Mouse (Mus musculus) heart, embryonic 12.5 days (tissue): ENCODE data around the gene Nav1. TPM values are rescaled to one million over a fixed set of nuclear protein-coding genes. Genes with fewer than 3 reads are reported as not detected.

Experiments used
- ATAC-seq: fragments of 200-750 bp; cut with Nextera tagmentation; 2 replicates; pipeline ENCODE4 v1.8.0; 2017; ENCODE audit warnings: moderate TSS enrichment, moderate library complexity; ENCODE audit not compliant: insufficient number of reproducible peaks, low FRiP score
- H3K27ac ChIP-seq: fragments of 300-500 bp; sonication (generic); 2 replicates; pipeline ENCODE4 v1.5.1; 2016; ENCODE audit warnings: mild to moderate bottlenecking, moderate library complexity; ENCODE audit not compliant: poor library complexity, severe bottlenecking
- H3K27me3 ChIP-seq: fragments of 300-500 bp; sonication (generic); replicated peaks from 2 replicates; pipeline ENCODE4 v1.6.1; 2016; ENCODE audit warnings: mild to moderate bottlenecking, moderate library complexity
- H3K36me3 ChIP-seq: fragments of 300-500 bp; sonication (generic); 2 replicates; pipeline ENCODE4 v1.6.1; 2016; ENCODE audit warnings: mild to moderate bottlenecking, moderate library complexity
- H3K4me1 ChIP-seq: fragments of 300-500 bp; sonication (generic); replicated peaks from 2 replicates; pipeline ENCODE4 v1.6.1; 2016; ENCODE audit warnings: mild to moderate bottlenecking
- H3K4me2 ChIP-seq: fragments of 300-500 bp; sonication (generic); 2 replicates; pipeline ENCODE4 v1.6.1; 2016; ENCODE audit warnings: mild to moderate bottlenecking, moderate library complexity
- H3K4me3 ChIP-seq: fragments of 300-500 bp; sonication (generic); 2 replicates; pipeline ENCODE4 v1.5.1; 2016; ENCODE audit warnings: mild to moderate bottlenecking
- H3K9ac ChIP-seq: fragments of 300-500 bp; sonication (generic); 2 replicates; pipeline ENCODE4 v1.6.1; 2016; ENCODE audit warnings: mild to moderate bottlenecking, moderate library complexity
- H3K9me3 ChIP-seq: fragments of 300-500 bp; sonication (generic); replicated peaks from 2 replicates; pipeline ENCODE4 v1.6.1; 2016; ENCODE audit warnings: mild to moderate bottlenecking, moderate library complexity
- WGBS: fragments of 180-500 bp; shearing (Covaris S2); methylation state at CpG from one replicate; pipeline ENCODE4 v1.1.7; 2016; 5-methylcytosine and 5-hydroxymethylcytosine counted together
- polyA plus RNA-seq: library from polyadenylated mRNA; unstranded; fragments of >200 nt; fragmentation: Nextera tagmentation; extraction: Ambion mirVana; gene quantifications from 2 replicates; pipeline ENCODE4 v1.2.1, GENCODE M21; 2016

Gene Nav1
- polyA plus RNA-seq, 1 experiment from 2014 or later, result 38.9 TPM

- peaks cover 33% of the 10 kb centered on the region for H3K4me1 ChIP-seq
- no peak overlapping the region for H3K9ac ChIP-seq
- H3K36me3 ChIP-seq, result no peaks in the 10 kb centered on the region
- no peak for ATAC-seq
- no peaks in the 10 kb centered on the region for H3K9me3 ChIP-seq
- H3K27me3 ChIP-seq, result no peaks in the 10 kb centered on the region
- no peak overlapping the region for H3K4me2 ChIP-seq
- H3K4me3 ChIP-seq, result no peak overlapping the region
- no peak overlapping the region for H3K27ac ChIP-seq
- WGBS, result 64% methylated on average over 3 of the region's 3 CpGs
These were observed 10.2 kb upstream of the Nav1 start for GRCm38 (mm10) chr1:135617344-135617743.

DNA sequence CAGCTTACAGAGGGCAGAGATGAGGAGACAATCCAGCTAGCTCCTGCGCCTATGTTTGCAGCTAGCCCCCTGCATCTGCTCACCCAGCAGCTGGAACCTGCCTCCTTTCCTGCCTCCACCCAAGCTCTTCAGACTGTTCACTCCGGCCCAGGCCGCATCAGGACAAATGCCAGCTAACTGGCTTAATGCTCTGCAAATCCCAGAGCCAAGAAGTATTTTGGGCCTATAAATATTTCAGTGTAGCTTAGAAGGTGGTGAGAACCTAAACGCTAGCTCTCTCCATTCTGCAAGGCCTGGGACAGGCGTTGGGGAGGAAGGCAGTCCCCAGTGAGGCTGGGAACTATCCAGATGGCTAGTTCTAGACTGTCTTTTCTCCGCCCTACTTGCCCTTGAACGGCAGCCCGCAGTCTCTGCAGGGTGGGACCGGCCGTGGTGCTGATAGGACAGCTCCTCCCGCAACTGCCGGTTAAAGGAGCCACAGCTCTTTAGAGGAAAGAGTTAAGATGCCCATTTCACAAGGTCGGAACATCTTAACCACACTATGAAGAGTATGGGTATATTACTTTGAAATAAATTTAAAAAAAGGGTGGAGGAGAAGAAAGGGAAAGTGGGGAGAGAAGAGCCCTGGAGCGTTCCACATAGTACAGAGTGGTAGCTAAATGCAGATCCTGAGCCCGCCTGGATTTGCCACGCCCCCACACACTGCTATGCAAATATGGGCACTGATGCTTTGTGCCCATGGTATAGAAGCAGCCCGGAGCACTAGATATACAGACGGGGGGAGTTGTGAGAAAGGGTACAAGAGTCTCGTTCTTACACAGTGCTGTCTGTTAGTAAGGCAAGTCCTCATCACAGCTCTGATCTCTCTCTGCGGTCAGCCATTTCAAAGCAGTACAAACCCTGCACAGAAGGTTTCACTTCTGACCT, 8.9 kb upstream of the Nav1 start:
- Histone ChIP-seq H3K9ac (no peak overlapping the region), H3K27ac (no peak overlapping the region), H3K4me1 (peaks cover 26% of the 10 kb centered on the region), H3K36me3 (no peaks in the 10 kb centered on the region), H3K27me3 (no peaks in the 10 kb centered on the region), H3K4me2 (peak overlapping the region; percentile 30; the same call in 1 of the 2 replicates), H3K4me3 (no peak overlapping the region), H3K9me3 (no peaks in the 10 kb centered on the region)
- ATAC-seq, result peak; percentile 38; the same call in 1 of the 2 replicates
- 17% methylated on average over 20 of the region's 20 CpGs for WGBS

DNA sequence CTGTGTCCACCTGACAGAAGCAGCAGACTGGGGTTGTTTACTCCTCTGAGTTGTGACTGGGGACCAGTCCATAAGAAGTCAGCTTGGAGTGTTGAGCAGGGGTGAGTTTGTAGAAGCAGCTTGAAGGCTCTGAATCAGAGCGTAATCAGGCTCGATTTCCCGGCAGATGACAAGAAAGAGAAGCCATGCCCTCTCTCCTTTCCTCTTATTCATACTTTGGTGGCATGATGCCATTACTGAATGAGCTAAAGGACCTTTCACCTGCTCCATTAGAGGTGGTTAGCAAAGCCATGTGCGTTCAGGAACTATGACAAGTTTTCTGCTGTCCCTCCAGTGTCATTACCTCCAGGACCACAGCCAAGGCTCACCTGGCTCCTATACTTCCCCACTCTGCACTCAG, 2.5 kb upstream of the Nav1 start:
- H3K27ac ChIP-seq, result no peak overlapping the region
- ATAC-seq, result no peak
- no peak overlapping the region for H3K4me2 ChIP-seq
- H3K9ac ChIP-seq, result no peak overlapping the region
- H3K9me3 ChIP-seq, result no peaks in the 10 kb centered on the region
- no peaks in the 10 kb centered on the region for H3K27me3 ChIP-seq
- WGBS, result 83% methylated on average over 4 of the region's 4 CpGs
- H3K4me1 ChIP-seq, result 0 out of 2 replicates have a peak, but pooled peaks cover 2% of the 10 kb centered on the region
- H3K36me3 ChIP-seq, result peaks cover 15% of the 10 kb centered on the region
- no peak overlapping the region for H3K4me3 ChIP-seq

DNA sequence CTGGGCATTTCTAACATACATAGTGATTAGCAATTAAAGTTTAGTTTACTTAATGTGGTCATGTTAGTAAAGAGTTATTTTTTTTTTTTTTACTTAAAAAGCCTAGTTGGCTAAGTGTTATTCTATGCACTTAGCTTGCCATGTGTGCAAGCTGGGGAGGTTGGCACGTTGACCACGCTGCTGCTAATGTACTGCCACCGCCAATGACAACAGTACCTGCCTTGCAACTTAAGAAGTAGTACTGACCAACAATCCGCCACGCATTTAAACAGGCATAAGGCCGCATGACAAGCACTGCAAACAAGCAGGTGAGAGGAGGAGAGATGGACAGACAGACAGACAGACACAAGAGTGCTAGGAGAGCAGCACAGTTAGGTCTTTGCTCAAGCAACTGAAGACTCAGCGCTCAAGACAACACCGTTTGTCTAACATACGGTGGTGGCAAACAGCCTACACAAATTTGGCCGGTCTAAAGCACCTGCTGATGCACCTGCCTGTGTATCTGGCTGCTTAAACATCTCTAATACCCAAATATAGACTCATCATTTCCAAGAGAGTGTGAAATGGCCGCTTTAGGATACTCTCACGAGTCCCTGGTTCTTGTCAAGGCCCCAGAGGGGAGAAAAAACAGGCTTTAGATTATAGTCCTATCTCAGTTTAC, 610 bp downstream of the Nav1 start:
- ATAC-seq, result no peak
- peaks cover 21% of the 10 kb centered on the region; the same call in 1 of the 2 replicates for H3K4me1 ChIP-seq
- 86% methylated on average over 12 of the region's 12 CpGs for WGBS
- no peaks in the 10 kb centered on the region for H3K27me3 ChIP-seq
- H3K9me3 ChIP-seq, result no peaks in the 10 kb centered on the region
- no peak overlapping the region for H3K4me3 ChIP-seq
- no peak overlapping the region for H3K4me2 ChIP-seq
- no peak overlapping the region for H3K27ac ChIP-seq
- peaks cover 25% of the 10 kb centered on the region for H3K36me3 ChIP-seq
- H3K9ac ChIP-seq, result no peak overlapping the region

DNA sequence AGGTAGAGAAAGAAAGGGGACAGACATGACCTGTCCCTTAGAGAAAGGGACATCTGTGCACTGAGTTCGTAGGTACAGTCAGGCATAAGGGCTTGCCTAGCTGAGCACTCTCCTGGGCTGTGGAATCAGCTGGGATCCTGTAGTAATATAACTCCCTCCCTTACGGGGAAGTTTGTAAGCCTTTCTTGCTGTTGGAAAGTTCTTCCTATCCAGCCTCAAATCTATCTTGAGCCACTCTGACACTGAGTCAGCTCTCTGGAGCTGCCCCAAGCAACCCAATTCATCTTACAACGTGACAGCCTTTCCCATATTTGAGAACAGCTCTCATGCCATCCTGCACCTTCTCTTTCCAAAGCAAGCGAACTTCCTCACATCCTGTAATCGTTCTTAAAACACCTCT, 1.6 kb downstream of the Nav1 start:
- no peaks in the 10 kb centered on the region for H3K27me3 ChIP-seq
- WGBS, result 74% methylated on average over 5 of the region's 5 CpGs
- H3K4me1 ChIP-seq, result peaks cover 23% of the 10 kb centered on the region
- no peak overlapping the region for H3K4me3 ChIP-seq
- no peak for ATAC-seq
- H3K9me3 ChIP-seq, result no peaks in the 10 kb centered on the region
- no peak overlapping the region for H3K9ac ChIP-seq
- no peak overlapping the region for H3K4me2 ChIP-seq
- no peak overlapping the region for H3K27ac ChIP-seq
- peaks cover 25% of the 10 kb centered on the region for H3K36me3 ChIP-seq

DNA sequence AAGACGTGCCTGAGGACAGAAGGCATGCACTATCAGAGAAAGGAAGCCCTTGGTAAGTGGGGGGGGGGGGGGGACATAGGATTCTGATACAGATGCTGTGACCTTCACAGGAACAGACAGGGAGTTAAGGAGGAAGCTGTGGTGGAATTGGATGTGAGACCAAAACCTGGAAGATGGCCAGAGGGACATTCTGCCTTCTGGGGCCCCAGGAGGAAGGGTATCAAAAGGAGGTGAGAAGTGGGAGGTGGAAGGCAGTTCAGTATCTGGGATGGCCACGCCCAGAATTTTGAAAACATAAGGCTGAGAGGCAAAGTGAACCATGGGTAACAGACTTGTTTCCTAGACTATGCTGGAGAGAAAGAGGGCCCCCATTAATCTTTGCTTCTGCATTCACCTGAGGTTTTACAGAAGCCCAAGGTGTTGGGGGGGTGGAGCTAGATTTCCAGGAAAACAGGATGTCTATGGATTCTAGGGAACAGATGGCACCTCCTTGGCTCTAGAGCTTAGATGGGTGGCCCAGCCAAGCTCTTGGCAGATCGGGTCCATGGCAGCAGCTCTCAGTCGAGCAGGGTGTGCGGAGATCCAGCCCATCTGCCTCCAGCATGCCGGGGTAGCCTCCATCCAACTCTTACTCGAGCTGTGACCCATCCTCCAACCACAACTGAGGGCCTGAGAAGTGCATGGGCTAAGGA, 2.6 kb downstream of the Nav1 start:
- H3K27me3 ChIP-seq, result no peaks in the 10 kb centered on the region
- H3K9me3 ChIP-seq, result no peaks in the 10 kb centered on the region
- no peak overlapping the region for H3K4me2 ChIP-seq
- no peak overlapping the region for H3K27ac ChIP-seq
- 78% methylated on average over 7 of the region's 7 CpGs for WGBS
- H3K4me3 ChIP-seq, result no peak overlapping the region
- H3K4me1 ChIP-seq, result peaks cover 25% of the 10 kb centered on the region
- H3K36me3 ChIP-seq, result peaks cover 25% of the 10 kb centered on the region
- ATAC-seq, result no peak
- H3K9ac ChIP-seq, result no peak overlapping the region

DNA sequence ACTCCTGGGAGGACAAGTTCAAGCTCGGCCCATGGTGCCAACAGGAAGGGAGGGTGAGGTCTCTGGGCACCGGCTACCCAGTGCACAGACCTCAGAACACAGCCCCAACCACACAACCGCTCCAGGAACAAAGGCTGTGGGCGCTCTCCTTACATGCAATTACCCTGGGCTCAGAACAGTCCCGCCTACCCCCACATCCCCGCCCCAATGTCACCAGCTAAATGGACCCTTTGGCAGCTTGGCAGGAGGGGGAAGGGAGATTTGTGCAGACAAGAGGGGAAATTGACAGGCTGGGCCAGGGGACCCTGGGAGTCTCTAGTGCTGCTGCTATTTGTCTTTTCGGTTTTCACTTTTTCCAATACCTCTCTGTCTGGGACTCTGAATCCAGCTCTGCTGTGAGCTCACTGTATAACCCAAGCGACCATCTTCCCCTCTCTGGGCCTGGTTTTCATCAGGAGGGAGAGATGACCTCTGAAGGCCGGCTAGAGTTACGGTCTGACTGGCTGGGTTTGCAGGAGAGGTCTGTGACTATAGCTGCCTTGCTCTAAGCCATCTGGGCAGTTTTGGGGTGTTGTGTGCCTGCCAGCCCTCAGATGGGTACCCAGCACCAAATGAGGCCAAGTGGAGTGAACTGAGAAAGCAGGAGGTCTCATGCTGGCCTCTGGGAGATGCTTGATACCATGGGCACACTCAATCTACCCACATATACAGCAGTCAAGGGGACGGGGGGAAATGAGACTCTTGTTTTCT, 3.8 kb downstream of the Nav1 start:
- WGBS, result 49% methylated on average over 11 of the region's 11 CpGs
- Histone ChIP-seq H3K27ac (no peak overlapping the region), H3K4me3 (no peak overlapping the region), H3K4me1 (peaks cover 25% of the 10 kb centered on the region), H3K36me3 (peaks cover 25% of the 10 kb centered on the region), H3K9me3 (no peaks in the 10 kb centered on the region), H3K9ac (no peak overlapping the region), H3K27me3 (no peaks in the 10 kb centered on the region), H3K4me2 (no peak overlapping the region)
- ATAC-seq, result no peak

GRCm38 (mm10) chr1:135600023-135601005, 6.8 kb downstream of the Nav1 start:
- Histone ChIP-seq H3K4me2 (no peak overlapping the region), H3K27me3 (no peaks in the 10 kb centered on the region), H3K4me3 (no peak overlapping the region), H3K9me3 (no peaks in the 10 kb centered on the region), H3K27ac (no peak overlapping the region), H3K9ac (no peak overlapping the region), H3K36me3 (peaks cover 20% of the 10 kb centered on the region), H3K4me1 (peaks cover 30% of the 10 kb centered on the region)
- 62% methylated on average over 15 of the region's 15 CpGs for WGBS
- no peak for ATAC-seq

DNA sequence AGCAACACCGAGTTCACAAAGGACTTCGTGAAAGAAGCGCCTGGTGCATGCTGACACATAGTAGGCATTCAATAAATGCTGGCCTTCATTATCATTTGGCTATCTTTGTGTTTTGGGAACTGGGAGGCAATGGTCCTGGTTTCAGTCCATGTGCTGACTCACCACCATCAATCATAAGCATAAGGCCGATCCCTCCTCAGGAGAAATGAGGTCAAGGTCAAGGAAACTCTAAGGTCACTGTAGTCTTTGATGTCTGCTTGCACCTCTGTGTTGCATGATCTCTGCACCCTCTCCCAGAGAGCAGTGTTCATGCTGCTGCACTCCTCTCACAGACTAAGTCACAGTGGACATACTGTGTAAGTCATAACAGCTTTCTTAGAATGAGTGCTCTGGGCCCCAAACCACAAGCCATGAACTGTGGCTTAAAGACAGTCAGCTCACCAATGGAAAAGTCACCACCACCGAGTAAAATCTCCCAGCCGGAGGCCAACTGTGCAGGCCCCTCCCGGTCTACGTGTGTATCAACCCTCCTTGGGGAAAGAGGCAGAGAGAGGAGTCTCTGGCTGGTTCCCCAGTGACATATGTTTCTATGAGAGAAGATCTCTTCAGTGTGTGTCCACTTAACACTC, 8.7 kb downstream of the Nav1 start:
- H3K9me3 ChIP-seq, result no peaks in the 10 kb centered on the region
- H3K27me3 ChIP-seq, result no peaks in the 10 kb centered on the region
- no peak overlapping the region for H3K9ac ChIP-seq
- no peak overlapping the region for H3K4me3 ChIP-seq
- H3K36me3 ChIP-seq, result peaks cover 23% of the 10 kb centered on the region
- WGBS, result 77% methylated on average over 8 of the region's 8 CpGs
- no peak for ATAC-seq
- H3K4me1 ChIP-seq, result peaks cover 18% of the 10 kb centered on the region
- H3K4me2 ChIP-seq, result no peak overlapping the region
- H3K27ac ChIP-seq, result no peak overlapping the region
